Mouse (Mus musculus) midbrain, embryonic 15.5 days (tissue): ENCODE results near the gene Zc3h7a. TPM values are rescaled to one million over a fixed set of nuclear protein-coding genes. Genes with fewer than 3 reads are reported as not detected.

Source experiments
- ATAC-seq: fragments of 200-750 bp; cut with Nextera tagmentation; replicated peaks from 2 replicates; pipeline ENCODE4 v1.8.0; 2017; ENCODE audit warnings: moderate TSS enrichment
- H3K27ac ChIP-seq: fragments of 300-500 bp; sonication (generic); 2 replicates; pipeline ENCODE4 v1.5.1; 2015; ENCODE audit warnings: mild to moderate bottlenecking, inconsistent platforms
- H3K27me3 ChIP-seq: fragments of 300-500 bp; sonication (generic); replicated peaks from 2 replicates; pipeline ENCODE4 v1.6.1; 2015; ENCODE audit warnings: inconsistent platforms
- H3K36me3 ChIP-seq: fragments of 300-500 bp; sonication (generic); replicated peaks from 2 replicates; pipeline ENCODE4 v1.6.1; 2015; ENCODE audit warnings: inconsistent platforms
- H3K4me1 ChIP-seq: fragments of 300-500 bp; sonication (generic); 2 replicates; pipeline ENCODE4 v1.6.1; 2015; ENCODE audit warnings: inconsistent platforms
- H3K4me2 ChIP-seq: fragments of 300-500 bp; sonication (generic); 2 replicates; pipeline ENCODE4 v1.6.1; 2015; ENCODE audit warnings: inconsistent platforms, mild to moderate bottlenecking, moderate library complexity
- H3K4me3 ChIP-seq: fragments of 300-500 bp; sonication (generic); 2 replicates; pipeline ENCODE4 v1.5.1; 2015; ENCODE audit warnings: mild to moderate bottlenecking, inconsistent platforms
- H3K9ac ChIP-seq: fragments of 300-500 bp; sonication (generic); 2 replicates; pipeline ENCODE4 v1.6.1; 2015; ENCODE audit warnings: mild to moderate bottlenecking, inconsistent platforms
- H3K9me3 ChIP-seq: fragments of 300-500 bp; sonication (generic); 2 replicates; pipeline ENCODE4 v1.6.1; 2016; ENCODE audit warnings: inconsistent platforms
- WGBS: fragments of 180-500 bp; shearing (Covaris S2); methylation state at CpG from one replicate; pipeline ENCODE4 v1.1.7; 2015; ENCODE audit warnings: mixed read lengths; 5-methylcytosine and 5-hydroxymethylcytosine counted together
- microRNA-seq: library from miRNA; unstranded; fragments of <30 nt; microRNA quantifications from one replicate; pipeline ENCODE4, GENCODE M21; 2016
- polyA plus RNA-seq: library from polyadenylated mRNA; unstranded; fragments of >200 nt; fragmentation: Nextera tagmentation; extraction: Ambion mirVana; gene quantifications from 2 replicates; pipeline ENCODE4 v1.2.1, GENCODE M21; 2015

Zc3h7a gene
- polyA plus RNA-seq, 1 experiment from 2014 or later = 84.6 TPM

GRCm38 (mm10) chr16:11090836-11091570 is 85.2 kb downstream of the Zc3h7a start:
- H3K4me1 ChIP-seq = no peaks in the 10 kb centered on the region
- peaks cover 15% of the 10 kb centered on the region; the same call in 1 of the 2 replicates for H3K36me3 ChIP-seq
- no peak overlapping the region for H3K9ac ChIP-seq
- H3K4me2 ChIP-seq = no peak overlapping the region
- H3K9me3 ChIP-seq = no peaks in the 10 kb centered on the region
- WGBS = 85% methylated on average over 10 of the region's 10 CpGs
- H3K27me3 ChIP-seq = no peaks in the 10 kb centered on the region
- H3K4me3 ChIP-seq = no peak overlapping the region
- no peak for ATAC-seq
- no peak overlapping the region for H3K27ac ChIP-seq

GRCm38 (mm10) chr16:11086856-11087588 is 89.2 kb downstream of the Zc3h7a start:
- peaks cover 31% of the 10 kb centered on the region for H3K36me3 ChIP-seq
- H3K27me3 ChIP-seq = no peaks in the 10 kb centered on the region
- no peak overlapping the region for H3K9ac ChIP-seq
- H3K4me2 ChIP-seq = no peak overlapping the region
- ATAC-seq = peak; percentile 65
- H3K4me1 ChIP-seq = no peaks in the 10 kb centered on the region
- H3K4me3 ChIP-seq = no peak overlapping the region
- whole genome bisulfite sequencing = 55% methylated on average over 5 of the region's 5 CpGs
- H3K9me3 ChIP-seq = no peaks in the 10 kb centered on the region
- peak overlapping the region; percentile 35; the same call in 1 of the 2 replicates for H3K27ac ChIP-seq

Small RNAs within 50 kb of the gene (microRNA-seq; reads per million reads assigned to microRNA genes)
- 50.9 reads per million, percentile 47 among the genes with 10 or more reads in this experiment for gene Gm23935

Other genes with a start within 250 kb of the Zc3h7a start
- 135 TPM in 2 replicates for gene Snn, start 115.4 kb downstream of the Zc3h7a start, polyA plus RNA-seq
- gene Litaf, start 110.2 kb downstream of the Zc3h7a start, polyA plus RNA-seq = 28.0 and 28.8 TPM in 2 replicates
- 32.0 and 34.6 TPM in 2 replicates for gene Txndc11, start 41.7 kb downstream of the Zc3h7a start, polyA plus RNA-seq
- gene Rsl1d1, start 26.9 kb upstream of the Zc3h7a start, polyA plus RNA-seq = 119 and 122 TPM in 2 replicates
- gene Gspt1, start 77.9 kb upstream of the Zc3h7a start, polyA plus RNA-seq = 46.8 and 48.6 TPM in 2 replicates
- gene Tnfrsf17, start 137.4 kb upstream of the Zc3h7a start, polyA plus RNA-seq = 0.22 and 0.36 TPM in 2 replicates
- 20.4 and 22.7 TPM in 2 replicates for gene Snx29, start 146.5 kb upstream of the Zc3h7a start, polyA plus RNA-seq